Mouse (Mus musculus) Muller cell, postnatal 12 days (primary cell): ENCODE results near the gene Lbp.

Source experiments
- DNase-seq: peaks from one replicate; pipeline ENCODE4 v3.0.0-alpha.2; 2015; ENCODE audit errors: inconsistent ontology term

Lbp gene

DNA sequence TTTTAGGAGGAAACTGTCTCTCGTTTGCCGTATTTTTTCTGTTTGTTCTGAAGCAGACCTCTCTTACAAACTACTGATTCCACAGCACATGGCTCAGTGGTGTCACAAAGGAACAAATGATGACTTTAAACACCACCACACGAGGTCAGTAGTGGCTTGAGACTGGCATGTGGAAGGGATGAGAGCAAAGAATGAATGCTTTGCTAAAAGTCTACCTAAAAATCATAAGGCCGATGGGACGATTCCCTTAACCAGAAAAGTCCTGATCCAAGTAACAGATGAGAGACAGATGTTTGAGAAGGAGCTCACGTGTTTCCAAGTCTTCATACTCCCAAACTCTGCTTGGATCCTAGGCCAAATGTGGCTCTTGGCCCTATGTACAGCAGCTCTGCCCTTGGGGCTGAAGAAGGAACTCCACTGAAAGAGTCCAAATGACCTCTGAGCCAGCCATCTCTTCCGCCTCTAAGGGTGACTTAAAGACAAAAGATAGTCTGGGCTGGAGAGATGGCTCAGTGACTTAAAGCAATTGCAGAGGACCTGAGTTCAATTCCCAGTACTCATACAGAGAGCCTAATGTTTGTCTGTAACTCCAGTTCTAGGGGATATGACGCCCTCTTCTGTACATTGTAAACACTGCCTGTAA, 55.5 kb downstream of the Lbp start:
- DNase-seq = no peak

DNA sequence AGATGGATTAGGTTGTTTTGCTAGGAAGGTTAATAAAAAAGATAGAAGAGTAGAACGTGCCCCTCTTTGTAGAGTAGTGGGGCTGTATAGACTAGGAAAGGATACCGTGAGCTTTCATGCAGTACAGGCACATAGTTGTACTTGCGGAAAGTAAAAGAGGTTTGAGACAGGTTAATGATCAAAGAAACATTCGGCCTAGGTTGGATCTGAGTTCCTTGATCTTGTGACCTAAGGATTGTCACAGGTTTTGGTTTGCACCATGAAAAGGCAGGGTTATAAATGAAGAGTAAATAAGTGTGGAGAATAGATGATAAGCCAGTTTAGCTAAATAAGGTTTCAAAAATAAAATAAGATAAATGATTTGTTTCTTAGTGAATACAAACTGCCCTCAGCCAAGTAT, 57.9 kb downstream of the Lbp start:
- no peak for DNase-seq

- DNase-seq = no peak
Measured at GRCm38 (mm10) chr2:158365099-158365850, 59.0 kb downstream of the Lbp start.

DNA sequence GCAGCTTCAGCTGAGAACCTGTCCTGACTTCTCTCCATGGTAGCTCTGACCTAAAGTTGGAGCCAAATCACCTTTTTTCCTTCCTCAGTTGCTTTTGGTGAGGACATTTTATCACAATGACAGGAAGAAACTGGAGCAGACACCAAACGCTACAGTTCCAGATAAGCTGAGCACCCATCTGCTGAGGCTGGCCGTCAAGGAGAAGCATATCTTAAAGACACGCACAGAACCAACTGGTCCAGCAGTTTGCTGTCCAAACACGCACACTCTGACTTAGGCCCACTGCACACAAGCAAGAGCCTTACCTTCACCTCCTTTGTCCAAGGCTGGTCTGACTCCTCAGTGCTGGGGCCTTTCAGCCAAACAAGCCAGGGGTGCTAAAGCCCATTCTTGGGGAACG, 61.4 kb downstream of the Lbp start:
- no peak for DNase-seq

GRCm38 (mm10) chr2:158368313-158368712, 62.0 kb downstream of the Lbp start:
- no peak for DNase-seq

DNA sequence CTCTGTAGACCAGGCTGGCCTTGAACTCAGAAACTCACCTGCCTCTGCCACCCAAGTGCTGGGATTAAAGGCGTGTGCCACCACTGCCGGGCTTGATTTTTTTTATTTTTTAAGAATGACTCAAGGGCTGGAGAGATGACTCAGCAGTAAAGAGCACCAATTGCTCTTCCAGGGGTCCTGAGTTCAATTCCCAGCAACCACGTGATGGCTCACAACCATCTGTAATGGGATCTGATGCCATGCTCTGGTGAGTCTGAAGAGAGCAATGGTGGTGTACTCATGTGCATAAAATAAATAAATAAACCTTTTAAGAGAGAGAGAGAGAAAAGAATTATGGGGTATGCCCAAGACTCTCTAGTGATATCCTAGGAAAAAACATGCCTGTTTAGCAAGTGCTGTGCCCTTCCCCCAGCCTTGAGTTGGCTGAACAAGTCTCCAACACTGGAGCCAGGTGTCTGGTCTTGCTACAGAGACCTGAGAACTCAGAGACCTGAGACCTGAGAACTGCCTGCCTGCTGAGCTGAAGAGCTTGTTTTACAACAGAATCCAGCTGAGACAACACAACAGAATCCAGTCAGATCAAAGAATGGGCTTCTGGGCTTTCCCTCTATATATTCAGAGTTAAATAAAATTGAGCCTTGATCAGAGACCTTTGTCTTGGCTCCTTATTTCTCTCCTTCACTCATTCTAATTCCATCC, 63.3 kb downstream of the Lbp start:
- DNase-seq = no peak

DNA sequence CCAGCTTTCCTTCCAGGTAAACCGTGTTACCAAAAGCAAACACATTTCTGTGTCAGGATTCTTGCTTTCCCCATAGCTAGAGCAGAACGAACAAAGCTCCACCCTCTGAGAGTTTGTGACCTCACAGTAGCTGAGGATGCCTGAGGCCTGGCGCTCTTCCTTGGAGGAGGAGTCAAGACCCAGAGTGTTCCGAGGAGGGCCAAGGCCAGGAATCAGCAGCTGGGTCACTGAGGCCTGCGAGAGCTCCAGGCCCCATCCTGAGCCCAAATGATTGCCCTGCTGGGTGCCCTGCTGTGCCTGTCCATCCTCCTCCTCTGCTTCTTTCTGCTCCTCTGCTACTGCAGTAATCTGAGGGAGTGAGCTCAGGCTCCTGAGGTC, 63.9 kb downstream of the Lbp start:
- DNase-seq = no peak

- DNase-seq = peak; percentile 69
Measured at GRCm38 (mm10) chr2:158373061-158373460, 66.8 kb downstream of the Lbp start.

DNA sequence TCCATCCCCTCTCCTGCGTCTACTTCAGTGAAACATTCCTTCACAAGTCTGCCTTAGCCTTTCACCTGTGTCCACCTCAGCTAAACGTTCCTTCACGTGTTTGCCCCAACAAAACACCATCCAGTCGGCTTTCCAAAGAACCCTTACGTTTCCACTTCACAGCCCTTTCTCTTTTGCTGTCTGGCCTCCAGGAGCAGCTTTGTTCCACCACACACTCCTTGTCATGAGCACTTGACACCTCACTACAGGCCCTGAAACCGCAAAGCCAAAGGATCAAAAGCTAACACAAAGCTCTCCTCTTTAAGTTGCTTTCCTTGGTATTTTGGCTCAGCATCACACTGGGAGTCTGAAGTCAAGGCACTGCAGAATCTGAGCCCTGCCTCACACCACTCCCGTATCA, 67.2 kb downstream of the Lbp start:
- no peak for DNase-seq

- DNase-seq = no peak
Measured at GRCm38 (mm10) chr2:158375443-158376122, 69.3 kb downstream of the Lbp start, which contains the start of gene Snhg11. Snhg11 (plus strand) TSS chr2:158375638.

DNA sequence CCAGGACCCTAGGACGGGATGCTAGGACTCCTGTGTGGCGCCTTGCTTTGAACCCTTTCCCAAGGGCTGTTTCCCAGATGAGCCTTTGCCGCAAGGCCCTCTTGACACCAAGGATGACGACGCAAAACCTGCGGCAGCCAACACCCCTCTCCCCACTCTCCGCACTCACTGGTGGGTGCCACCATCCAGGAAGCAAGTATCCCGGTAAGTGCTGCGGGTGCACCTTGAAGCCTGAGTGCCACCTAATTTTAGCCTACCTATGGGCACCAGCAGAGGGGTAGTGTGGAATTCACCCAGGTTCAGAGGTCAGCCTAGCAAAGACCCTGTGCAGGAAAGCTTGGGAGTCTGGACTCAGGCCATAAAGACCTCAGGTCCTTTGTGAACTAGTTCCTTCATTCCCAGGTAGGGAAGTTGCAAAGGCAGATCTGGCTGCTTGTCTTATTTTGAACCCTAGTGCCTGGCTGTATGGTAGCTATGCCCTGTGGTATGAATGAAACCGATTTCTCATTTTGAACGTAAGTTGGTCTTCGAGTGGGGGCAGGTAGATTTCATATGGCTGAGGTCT, 69.9 kb downstream of the Lbp start:
- DNase-seq = no peak

DNA sequence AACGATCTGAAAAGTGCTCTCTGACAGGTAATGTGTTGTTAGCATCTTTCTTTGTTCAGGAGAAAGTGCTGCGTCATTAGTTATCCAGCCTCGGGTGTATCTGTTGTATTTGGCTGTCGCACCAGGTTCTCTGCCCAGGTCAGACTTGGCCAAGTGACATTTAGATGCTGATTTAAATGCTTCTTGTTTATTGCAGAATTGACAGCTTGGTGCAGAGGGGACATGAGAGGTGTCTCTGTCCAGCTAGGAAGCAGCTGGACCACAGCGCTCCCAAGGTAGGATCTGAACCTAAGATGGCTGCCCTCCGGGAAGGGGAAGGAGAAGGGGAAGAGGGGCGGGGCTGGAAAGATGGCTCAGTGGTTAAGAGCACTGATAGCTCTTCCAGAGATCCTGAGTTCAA, 70.5 kb downstream of the Lbp start:
- DNase-seq = no peak

GRCm38 (mm10) chr2:158377811-158378210, 71.5 kb downstream of the Lbp start:
- DNase-seq = no peak

- DNase-seq = peak; percentile 25
Measured at GRCm38 (mm10) chr2:158379354-158380078, 73.2 kb downstream of the Lbp start.
